Mouse (Mus musculus): Measurements from ENCODE around the gene Nkpd1. TPM values are rescaled to one million over a fixed set of nuclear protein-coding genes. Genes with fewer than 3 reads are reported as not detected.

The Nkpd1 gene
- polyA plus RNA-seq, 1 experiment = not detected

DNA sequence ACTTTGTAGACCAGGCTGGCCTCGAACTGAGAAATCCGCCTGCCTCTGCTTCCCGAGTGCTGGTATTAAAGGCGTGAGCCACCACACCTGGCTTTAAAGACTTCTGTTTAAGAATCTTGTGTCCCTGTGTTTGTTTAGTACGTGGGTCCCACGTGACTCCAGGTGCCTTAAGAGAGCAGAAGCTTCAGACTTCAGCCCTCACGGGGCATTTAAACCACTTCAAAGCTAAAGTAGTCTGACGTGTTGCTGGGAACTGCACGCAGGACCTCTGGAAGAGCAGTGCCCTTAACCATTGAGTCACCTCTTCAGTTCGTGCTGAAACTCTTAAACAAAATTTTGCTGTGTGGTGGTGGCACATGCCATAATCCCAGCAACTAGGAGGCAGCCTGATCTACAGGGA, 31.8 kb downstream of the Nkpd1 start:
- peaks cover 32% of the 10 kb centered on the region for H3K4me1 ChIP-seq (ENCODE audit: control insufficient read depth, insufficient read depth, insufficient read length, low read length)
- no peak overlapping the region for H3K4me3 ChIP-seq (ENCODE audit: insufficient read depth, low read depth, low read length)
- no peak overlapping the region for H3K27ac ChIP-seq (replicated peaks; ENCODE audit: low read depth, low read length)

DNA sequence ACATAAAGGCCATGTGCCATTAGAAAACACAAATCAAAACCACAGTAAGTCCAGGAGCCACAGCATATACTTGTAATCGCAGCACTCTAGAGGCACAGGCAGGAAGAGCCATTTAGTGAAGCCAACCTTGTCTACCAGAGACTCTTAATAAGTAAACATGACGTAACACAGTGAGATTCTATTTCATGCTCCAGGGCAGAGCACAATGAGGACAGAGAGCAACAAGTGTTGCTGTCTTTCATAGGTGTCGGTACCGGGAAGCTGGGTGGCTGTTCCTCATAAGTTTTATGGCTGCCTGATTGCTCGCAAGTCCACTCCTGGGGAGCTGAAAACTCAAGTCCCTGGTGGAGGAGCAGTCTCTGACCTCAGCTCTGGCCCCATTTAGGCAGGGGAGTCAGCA, 34.0 kb downstream of the Nkpd1 start:
- Histone ChIP-seq H3K4me3 (ENCODE audit: insufficient read depth, low read depth, low read length) (no peak overlapping the region), H3K27ac (replicated peaks; ENCODE audit: low read depth, low read length) (no peak overlapping the region), H3K4me1 (ENCODE audit: control insufficient read depth, insufficient read depth, insufficient read length, low read length) (peaks cover 40% of the 10 kb centered on the region)

DNA sequence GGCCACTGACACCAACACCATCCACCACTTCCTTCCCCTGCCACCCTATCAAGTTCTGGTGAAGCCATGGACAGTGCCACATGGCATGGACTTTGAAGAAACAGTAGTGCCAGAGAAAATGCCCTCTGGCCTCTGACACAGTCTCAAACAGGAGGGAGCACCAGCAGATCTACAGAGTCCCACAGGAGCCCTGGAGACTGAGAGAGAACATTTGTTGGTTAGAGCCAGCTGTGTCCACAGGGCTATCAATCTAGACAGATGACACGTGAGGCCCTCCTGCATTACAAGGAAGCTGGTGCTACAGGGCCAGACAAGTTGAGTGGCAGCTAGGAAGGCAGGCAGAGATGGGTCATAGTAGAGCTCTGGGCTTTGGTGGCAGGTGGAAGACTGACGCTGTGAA, 34.8 kb downstream of the Nkpd1 start:
- Histone ChIP-seq H3K27ac (replicated peaks; ENCODE audit: low read depth, low read length) (no peak overlapping the region), H3K4me3 (ENCODE audit: insufficient read depth, low read depth, low read length) (no peak overlapping the region), H3K4me1 (ENCODE audit: control insufficient read depth, insufficient read depth, insufficient read length, low read length) (peaks cover 40% of the 10 kb centered on the region)

GRCm38 (mm10) chr7:19554168-19554567, 36.5 kb downstream of the Nkpd1 start:
- H3K4me1 ChIP-seq (ENCODE audit: control insufficient read depth, insufficient read depth, insufficient read length, low read length) = peaks cover 48% of the 10 kb centered on the region
- no peak overlapping the region for H3K4me3 ChIP-seq (ENCODE audit: insufficient read depth, low read depth, low read length)
- H3K27ac ChIP-seq (replicated peaks; ENCODE audit: low read depth, low read length) = no peak overlapping the region

GRCm38 (mm10) chr7:19557086-19557485, 39.4 kb downstream of the Nkpd1 start:
- Histone ChIP-seq H3K27ac (replicated peaks; ENCODE audit: low read depth, low read length) (no peak overlapping the region), H3K4me1 (ENCODE audit: control insufficient read depth, insufficient read depth, insufficient read length, low read length) (peaks cover 58% of the 10 kb centered on the region)

DNA sequence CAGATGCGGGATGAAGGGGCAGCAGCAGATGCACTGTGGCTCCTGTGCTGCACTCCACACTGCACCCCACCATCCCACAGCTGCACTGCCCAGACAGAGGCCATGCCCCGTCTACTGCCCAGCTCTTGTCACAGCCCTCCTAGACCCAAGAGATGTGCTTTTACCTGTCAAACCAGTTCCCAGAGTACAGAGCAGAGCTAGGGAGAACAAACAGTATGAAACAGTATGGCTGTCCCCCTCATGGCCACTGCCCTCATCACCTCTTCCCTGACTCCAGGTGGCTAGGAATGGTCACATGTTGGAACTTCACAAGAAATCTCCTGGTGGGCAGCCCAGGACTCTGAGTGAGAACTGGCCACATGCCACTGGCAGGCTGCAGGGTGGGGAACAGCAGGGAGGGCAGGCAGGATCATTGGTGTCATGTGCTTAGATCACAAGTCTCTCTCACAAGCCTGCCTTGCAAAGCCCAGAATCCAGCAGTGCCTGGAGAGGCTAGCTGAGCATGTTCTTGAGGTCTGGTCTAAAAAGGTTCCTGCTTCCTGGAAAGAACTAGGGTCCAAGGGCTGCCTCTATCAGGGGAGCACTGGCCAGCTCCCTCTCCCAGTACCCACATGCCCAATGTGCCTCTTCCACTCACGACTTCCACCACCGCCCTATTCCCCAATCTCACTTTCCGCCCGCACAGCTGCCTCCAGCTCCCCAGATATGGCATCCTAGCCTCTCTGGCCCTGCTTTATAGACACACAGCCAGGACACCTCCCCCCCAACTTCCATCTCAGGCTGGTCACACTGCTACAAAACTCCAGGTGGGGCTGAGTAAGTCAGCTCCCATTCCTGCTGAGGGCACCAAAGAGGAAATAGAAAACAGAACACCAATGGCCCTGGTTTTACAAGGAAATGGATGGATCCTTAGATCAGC, 40.6 kb downstream of the Nkpd1 start:
- Histone ChIP-seq H3K4me3 (ENCODE audit: insufficient read depth, low read depth, low read length) (no peak overlapping the region), H3K4me1 (ENCODE audit: control insufficient read depth, insufficient read depth, insufficient read length, low read length) (peaks cover 52% of the 10 kb centered on the region), H3K27ac (replicated peaks; ENCODE audit: low read depth, low read length) (no peak overlapping the region)

More at GRCm38 (mm10) chr7:19557086-19557485, 39.4 kb downstream of the Nkpd1 start:
- H3K4me3 ChIP-seq (ENCODE audit: insufficient read depth, low read depth, low read length) = no peak overlapping the region

DNA sequence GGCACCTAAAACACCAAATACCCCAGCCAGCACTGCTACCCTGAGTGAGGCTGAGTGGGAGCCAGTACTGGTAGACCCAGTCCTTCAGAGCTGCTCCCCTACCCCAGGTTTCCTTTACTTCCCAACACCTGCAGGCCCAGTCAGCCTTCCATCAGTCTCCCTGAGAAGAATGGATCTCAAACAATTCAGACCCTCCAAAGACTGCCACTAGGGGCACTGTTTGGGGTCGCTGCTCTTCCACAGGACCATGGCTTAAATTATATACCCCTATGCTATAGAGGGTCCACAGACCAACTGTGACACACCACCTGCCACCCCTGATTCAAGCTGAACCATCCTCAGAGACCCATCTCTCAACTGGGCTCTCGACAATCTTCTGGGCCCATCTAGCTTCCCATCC, 41.3 kb downstream of the Nkpd1 start:
- Histone ChIP-seq H3K4me3 (ENCODE audit: insufficient read depth, low read depth, low read length) (0 out of 2 replicates have a peak overlapping the region, but pooled peaks have one; percentile 8), H3K27ac (replicated peaks; ENCODE audit: low read depth, low read length) (no peak overlapping the region), H3K4me1 (ENCODE audit: control insufficient read depth, insufficient read depth, insufficient read length, low read length) (peaks cover 46% of the 10 kb centered on the region)

DNA sequence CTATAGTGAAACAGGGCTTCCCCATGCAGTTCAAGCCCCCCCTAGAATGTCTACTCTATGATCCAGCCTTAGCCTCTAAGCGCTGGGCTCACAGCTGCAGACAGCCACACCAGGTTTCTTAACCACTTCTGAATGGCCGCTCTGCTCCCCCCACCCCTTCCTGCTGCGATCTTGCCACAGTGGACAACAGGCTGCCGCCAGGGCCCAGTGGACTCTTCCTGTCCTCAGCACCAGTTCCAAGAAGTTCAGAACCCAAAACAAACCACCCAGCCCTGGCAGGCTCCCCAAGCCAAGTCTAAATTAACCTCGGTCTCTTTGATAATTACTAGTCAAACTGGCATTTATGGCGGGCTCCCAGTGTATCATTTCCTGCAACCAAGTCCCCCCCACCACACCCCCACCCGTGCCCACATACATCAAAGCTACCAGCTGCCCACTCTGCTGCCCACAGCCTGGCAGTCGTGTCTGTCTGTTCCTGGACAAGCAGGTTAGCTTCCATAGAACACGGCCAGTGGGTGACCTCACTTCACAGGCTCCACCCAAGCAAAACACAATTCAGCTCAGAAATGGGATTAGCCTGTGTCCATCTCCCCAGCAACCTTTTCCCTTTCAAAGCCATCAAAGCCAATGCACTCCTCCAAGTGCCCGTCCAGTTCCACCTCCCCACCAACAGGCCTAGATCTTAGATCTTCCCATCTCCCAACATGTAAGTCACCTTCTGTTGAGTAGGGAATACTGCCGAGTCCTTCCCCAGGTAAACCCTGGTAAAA, 43.0 kb downstream of the Nkpd1 start:
- Histone ChIP-seq H3K4me3 (ENCODE audit: insufficient read depth, low read depth, low read length) (peak overlapping the region; percentile 94), H3K27ac (replicated peaks; ENCODE audit: low read depth, low read length) (peak overlapping the region; percentile 100; the same call in 1 of the 2 replicates), H3K4me1 (ENCODE audit: control insufficient read depth, insufficient read depth, insufficient read length, low read length) (peaks cover 36% of the 10 kb centered on the region)

DNA sequence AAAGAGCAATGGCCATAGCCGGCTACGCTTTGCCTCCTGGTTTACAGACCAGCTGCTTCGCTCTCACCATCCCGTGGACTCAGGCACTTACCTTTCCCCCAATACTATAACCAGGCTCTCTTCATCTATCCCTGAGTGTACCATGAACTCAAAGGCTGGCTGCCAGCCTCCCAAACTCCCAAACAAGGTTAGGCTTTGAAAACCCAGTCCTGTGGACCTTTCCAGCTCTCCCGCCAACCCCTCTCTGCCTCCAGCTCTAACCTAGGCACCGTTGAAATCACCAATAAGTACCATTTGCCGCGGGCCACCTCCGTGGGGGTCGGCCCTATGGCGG, 43.8 kb downstream of the Nkpd1 start:
- peak overlapping the region; percentile 100 for H3K27ac ChIP-seq (replicated peaks; ENCODE audit: low read depth, low read length)
- peaks cover 34% of the 10 kb centered on the region for H3K4me1 ChIP-seq (ENCODE audit: control insufficient read depth, insufficient read depth, insufficient read length, low read length)
- H3K4me3 ChIP-seq (ENCODE audit: insufficient read depth, low read depth, low read length) = peak overlapping the region; percentile 94

DNA sequence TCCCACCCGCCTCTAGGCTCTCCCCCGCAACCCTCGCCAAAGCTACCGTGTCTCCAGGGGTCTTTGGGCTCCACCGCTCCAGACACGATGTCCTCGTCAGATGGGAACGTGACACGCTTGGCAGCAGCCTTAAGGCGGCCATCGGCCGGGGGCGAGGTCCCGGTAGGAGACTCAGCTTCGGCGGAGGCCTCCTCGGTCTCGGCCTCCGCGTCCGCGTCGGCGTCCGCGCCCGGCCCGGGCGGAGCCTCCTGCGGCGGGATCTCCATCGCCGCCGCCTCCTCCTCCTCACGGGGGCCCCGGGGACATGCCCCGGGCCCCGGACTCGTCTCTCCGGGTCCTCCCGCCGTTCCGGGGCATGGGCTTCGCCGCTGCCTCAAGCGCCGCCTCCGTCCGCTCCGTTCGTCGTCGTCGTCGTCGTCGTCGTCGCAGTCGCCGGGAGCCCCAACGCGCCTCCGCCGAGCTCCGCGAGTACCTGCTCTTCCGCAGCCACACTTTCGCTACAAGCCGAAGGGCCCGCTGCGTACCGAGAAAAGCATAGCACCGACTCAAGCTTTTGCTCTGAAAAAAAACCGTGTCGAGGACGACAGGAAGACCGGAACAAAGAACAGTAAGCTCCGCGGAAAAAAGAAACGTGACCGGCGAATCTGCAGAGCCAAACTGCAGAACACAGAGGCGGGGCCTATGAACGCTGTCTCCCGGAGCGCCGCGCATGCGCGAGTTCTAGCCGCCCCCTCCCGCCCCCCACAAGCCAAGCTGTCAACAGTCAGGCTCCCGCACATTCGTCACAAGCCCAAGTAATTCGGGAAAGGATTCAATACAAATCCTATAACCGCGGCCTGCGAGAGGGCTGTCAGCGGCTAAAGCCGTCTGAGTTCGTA, 44.4 kb downstream of the Nkpd1 start:
- Histone ChIP-seq H3K4me3 (ENCODE audit: insufficient read depth, low read depth, low read length) (peak overlapping the region; percentile 94), H3K27ac (replicated peaks; ENCODE audit: low read depth, low read length) (peak overlapping the region; percentile 100), H3K4me1 (ENCODE audit: control insufficient read depth, insufficient read depth, insufficient read length, low read length) (peaks cover 28% of the 10 kb centered on the region)

DNA sequence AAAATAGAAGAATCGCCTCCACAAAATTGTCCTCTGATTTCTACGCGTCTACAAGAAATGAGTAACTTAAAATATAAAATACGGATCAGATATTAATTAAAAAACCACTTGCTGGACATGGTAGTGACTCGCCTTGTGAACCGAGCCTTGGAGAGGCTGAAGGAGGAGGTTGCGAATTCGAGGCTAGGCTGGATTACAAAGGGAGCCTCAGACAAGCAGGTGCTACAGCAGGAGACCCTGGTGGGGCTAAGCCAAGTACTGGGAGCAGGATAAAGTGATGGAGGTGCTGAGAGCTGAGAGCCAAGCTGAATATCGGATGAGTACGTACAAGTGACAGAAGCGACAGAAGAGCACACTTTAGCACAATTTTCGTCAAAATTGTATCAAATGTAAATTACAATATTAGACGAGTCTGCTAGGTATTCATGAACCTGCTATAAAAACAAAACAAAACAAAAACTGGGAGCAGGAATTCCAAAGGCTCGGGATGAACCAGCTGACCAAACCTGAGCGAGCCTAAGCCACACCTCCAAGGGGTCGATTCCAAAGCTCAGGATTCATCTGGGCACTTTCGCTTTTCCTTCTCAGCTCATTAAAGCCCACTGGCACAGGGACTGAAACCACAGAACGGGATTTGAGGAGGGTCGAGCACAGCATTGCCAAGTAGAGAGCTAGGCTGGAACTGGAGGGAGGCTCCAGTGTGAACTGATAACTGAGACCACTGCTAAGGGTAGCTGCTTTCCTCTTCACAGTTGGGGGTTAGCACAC, 45.2 kb downstream of the Nkpd1 start, which contains the start of gene Ppp1r37:
Ppp1r37 (minus strand) TSS at position 434 of the 768 bp plus-strand sequence.
- peaks cover 22% of the 10 kb centered on the region for H3K4me1 ChIP-seq (ENCODE audit: control insufficient read depth, insufficient read depth, insufficient read length, low read length)
- peak within 1 kb of the TSS; percentile 94 for H3K4me3 ChIP-seq (ENCODE audit: insufficient read depth, low read depth, low read length)
- peak within 1 kb of the TSS; percentile 100 for H3K27ac ChIP-seq (replicated peaks; ENCODE audit: low read depth, low read length)

GRCm38 (mm10) chr7:19563884-19564283, 46.2 kb downstream of the Nkpd1 start:
- Histone ChIP-seq H3K4me1 (ENCODE audit: control insufficient read depth, insufficient read depth, insufficient read length, low read length) (peaks cover 15% of the 10 kb centered on the region), H3K4me3 (ENCODE audit: insufficient read depth, low read depth, low read length) (0 out of 2 replicates have a peak overlapping the region, but pooled peaks have one; percentile 15), H3K27ac (replicated peaks; ENCODE audit: low read depth, low read length) (no peak overlapping the region)

DNA sequence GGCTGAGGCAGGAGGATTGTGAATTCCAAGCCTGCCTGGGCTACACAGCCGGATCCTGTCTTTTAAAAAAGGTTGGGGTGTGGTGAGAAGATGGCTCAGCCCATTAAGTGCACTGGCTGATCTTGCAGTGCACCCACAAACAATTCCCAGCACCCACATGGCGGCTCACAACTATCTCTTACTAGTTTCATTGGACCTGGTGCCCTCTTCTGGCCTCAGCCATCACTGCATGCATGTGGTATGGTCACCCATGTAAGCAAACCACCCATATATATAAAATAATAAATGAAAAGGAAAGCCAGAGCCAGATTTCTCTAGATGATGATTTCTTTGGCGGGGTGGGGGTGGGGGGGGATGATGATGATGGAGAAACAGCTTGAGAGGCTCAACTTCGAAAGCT, 46.8 kb downstream of the Nkpd1 start:
- Histone ChIP-seq H3K4me1 (ENCODE audit: control insufficient read depth, insufficient read depth, insufficient read length, low read length) (peaks cover 10% of the 10 kb centered on the region), H3K4me3 (ENCODE audit: insufficient read depth, low read depth, low read length) (no peak overlapping the region), H3K27ac (replicated peaks; ENCODE audit: low read depth, low read length) (no peak overlapping the region)

GRCm38 (mm10) chr7:19565803-19566202, 48.2 kb downstream of the Nkpd1 start:
- no peak overlapping the region for H3K27ac ChIP-seq (replicated peaks; ENCODE audit: low read depth, low read length)
- no peak overlapping the region for H3K4me3 ChIP-seq (ENCODE audit: insufficient read depth, low read depth, low read length)
- H3K4me1 ChIP-seq (ENCODE audit: control insufficient read depth, insufficient read depth, insufficient read length, low read length) = no peaks in the 10 kb centered on the region
